Mouse (Mus musculus) embryo, embryonic 11 days (tissue): ENCODE results near the gene Olfr536.
"Not testable (repeated sequence)": the region's sequence is repeated elsewhere in the genome, so short reads cannot be mapped to it uniquely, and the experiment has no call there.

Source experiments
- DNase-seq: peaks from one replicate; pipeline ENCODE4 v3.0.0-alpha.2; 2015

Gene Olfr536

DNA sequence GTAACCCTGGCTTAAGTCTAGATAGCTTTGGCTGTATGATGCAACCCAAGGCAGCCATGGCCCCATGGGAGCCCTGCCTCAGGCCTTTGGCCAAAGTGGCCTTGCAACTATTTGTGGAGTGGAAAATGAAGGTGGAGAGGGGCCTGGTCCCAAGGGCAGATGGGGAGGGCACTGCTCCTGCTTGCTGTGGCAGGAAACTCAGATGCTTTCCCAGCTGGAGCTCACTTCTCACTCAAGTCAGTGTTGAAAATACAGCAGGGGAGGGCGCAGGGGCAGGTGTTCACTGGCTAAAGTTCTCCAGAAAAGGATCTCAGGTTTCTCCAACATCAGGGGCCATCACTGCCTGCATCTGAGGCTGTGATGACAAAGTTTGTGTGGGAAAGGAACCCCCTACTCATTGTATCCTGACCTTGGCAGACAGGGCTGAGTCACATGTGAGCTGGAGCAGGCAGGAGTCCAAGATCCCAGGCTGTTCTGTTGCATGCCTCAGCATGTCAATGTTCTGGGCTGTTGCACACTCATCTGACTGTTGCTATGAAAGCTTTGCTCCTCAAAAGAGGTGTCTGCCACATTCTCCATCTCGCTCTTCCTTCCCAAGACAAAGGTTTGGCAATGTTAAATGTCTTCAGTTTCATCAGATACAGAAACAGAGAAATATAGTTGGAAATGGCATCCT is at the start of gene Olfr536:
Gene Olfr536 (minus strand): TSS at position 51 of the 676 bp plus-strand sequence.
- not testable (repeated sequence) for DNase-seq

DNA sequence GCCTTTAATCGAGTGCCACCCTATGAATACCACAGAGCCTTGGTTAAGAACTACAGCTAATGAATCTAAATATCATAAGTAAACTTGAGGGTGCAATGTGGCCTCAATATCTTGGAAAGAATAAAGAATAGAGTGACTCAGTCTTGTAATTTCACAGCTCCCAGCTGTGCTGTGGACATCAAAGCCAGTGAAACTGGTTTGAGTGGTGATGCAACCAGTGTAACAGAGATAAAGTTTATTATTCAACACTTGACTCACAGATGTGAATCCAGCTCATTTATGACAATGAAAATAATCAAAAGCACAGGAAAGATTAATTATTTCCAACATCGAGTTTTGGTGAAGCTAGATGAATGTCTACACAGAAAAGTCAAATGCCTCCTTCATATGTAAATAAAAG is 32.5 kb upstream of the Olfr536 start:
- no peak for DNase-seq

DNA sequence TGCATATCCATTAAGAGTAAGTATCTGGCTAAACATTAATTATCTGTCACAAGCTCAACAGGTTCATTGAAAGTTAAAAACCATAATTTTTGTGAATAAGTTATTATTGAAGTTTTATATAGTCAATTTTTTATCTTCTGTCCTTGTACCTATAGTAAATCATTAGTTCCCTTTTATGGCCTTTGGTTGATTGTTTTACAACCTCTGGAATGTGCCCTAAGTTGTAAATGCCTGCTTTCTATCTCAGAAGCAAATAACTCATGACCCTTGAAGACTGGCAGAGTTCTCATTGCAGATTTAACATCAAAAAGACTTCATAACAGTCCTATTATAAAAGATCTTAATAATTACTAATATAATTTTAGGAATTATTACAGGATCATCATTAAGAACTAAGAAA is 12.5 kb downstream of the Olfr536 start:
- no peak for DNase-seq

DNA sequence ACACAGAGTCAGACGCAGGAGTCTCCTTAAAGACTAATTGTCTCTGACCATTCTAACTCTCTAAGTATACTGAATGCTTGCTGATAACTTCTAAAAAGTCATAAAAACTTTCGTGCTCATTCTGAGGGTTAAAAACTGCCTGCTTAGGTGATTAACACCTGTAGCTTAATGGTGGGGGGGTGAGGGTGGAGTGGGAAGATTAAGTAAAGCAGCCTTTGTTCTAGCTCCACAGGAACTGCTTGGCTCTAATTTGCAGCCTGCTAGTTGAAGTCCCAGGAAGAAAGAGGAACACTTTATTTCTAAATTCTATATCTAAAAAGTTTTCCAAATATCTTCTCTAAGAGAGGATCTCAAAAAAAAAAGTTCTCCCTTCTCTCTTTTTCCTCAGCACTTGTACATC is 13.0 kb downstream of the Olfr536 start:
- DNase-seq, result no peak

DNA sequence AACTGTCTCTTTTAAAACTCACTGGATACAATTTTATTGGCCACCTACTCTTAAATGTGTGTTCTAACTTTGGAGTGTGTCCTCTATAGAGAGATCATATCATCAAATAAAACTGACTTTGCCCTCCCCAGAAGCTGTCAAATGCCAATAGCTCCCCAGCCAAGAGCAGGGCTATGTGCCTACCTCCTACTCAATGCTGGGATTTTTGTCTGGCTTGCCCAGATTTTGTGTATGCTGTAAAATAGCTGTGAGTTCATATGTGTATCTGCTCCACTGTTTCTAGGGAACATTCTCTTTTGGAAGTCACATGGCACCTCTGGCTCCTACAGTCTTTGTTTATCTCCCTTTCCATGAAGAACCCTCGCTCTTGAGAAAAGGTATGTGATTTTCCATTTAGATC is 18.2 kb downstream of the Olfr536 start:
- no peak for DNase-seq

DNA sequence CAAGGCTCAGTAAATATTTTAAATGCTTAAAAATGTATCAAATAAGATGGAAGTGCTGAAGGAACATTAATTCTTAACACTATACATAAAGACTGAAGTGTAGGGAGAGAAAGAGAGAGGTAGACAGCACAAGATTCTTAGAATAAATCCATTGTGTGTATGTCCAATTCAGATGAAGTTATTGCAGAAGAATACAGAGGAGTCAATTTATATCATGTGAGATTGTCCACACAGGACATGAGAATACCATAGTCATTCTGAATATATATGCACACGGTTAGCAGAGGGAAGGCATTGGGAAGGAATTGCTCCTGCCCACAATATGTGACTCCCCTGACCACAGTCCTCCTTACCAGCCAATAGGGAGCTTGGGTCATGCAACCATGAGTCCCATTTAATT is 23.3 kb downstream of the Olfr536 start, which contains the start of gene Olfr535:
Gene Olfr535 (plus strand): TSS at position 301 of the 400 bp plus-strand sequence.
- DNase-seq, result no peak

DNA sequence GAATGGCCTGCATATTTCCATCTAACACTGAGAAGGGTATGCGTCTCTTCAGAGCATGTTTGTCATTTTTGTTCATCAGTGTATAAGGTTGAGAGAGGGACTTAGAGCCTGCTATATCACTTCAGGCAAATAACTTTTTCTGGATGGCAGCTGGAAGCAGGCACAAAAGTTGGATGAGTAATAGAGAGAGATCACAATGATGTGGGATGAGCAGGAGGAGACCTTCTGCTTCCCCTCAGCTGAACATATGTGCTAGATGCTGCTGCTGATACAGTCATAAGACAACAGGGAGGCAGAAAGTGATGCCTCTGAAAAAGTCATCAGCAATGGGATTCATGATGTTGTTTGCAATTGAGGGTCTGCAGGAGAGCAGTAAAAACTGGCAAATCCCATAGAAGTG is 28.5 kb downstream of the Olfr536 start:
- no peak for DNase-seq

DNA sequence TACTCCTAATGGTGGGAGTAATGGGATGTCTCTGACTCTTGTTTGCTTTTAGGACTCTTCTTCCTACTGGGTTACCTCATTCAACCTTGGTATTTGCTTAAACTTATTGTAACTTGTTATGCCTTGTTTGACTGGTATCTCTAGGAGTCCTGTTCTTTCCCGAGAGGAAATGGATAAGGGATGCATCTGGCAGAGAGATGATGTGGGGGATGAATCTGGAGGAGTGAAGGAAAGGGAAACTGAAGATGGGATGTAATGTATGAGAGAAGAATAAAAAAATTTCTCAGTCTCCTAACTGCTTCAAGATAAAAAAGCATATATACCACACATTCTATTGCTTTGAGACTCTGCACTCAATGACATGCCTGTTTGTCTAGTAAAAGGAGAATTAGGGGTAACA is 29.3 kb downstream of the Olfr536 start:
- DNase-seq, result no peak

DNA sequence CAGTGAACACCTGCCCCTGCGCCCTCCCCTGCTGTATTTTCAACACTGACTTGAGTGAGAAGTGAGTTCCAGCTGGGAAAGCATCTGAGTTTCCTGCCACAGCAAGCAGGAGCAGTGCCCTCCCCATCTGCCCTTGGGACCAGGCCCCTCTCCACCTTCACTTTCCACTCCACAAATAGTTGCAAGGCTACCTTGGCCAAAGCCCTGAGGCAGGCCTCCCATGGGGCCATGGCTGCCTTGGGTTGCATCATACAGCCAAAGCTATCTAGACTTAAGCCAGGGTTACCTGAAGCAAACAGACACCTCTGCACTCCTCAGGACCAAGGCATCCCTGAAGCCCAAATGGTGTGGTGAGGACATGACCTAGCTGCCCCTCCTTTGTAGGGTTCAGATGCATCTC is 44.1 kb downstream of the Olfr536 start, which contains the start of gene Olfr533:
Gene Olfr533 (plus strand): TSS at position 301 of the 400 bp plus-strand sequence.
- not testable (repeated sequence) for DNase-seq
